Mouse (Mus musculus) thymus, adult 2 months (tissue): ENCODE measurements around the gene D5Ertd579e.

Experiments used
- CTCF ChIP-seq: fragments of 200-500 bp; IDR thresholded peaks from 2 replicates; pipeline ENCODE4 v1.5.1; 2012; ENCODE audit warnings: mild to moderate bottlenecking, control low read depth, low read length, moderate library complexity, borderline replicate concordance; ENCODE audit not compliant: control insufficient read depth, poor library complexity, insufficient read depth; ENCODE audit errors: extremely low read depth
- POLR2A ChIP-seq: fragments of 200-500 bp; IDR thresholded peaks from 2 replicates; pipeline ENCODE4 v1.6.1; 2012; ENCODE audit warnings: mild to moderate bottlenecking, low read length, control low read depth, moderate library complexity; ENCODE audit not compliant: control insufficient read depth, poor library complexity, insufficient read depth; ENCODE audit errors: extremely low read depth

- TF ChIP-seq CTCF (no peak), POLR2A (no peak)
Observed at GRCm38 (mm10) chr5:36560490-36560889, 135.3 kb downstream of the D5Ertd579e start.
